Mouse (Mus musculus): ENCODE data around the gene A930004D18Rik. TPM values are rescaled to one million over a fixed set of nuclear protein-coding genes. Genes with fewer than 3 reads are reported as not detected.

The A930004D18Rik gene
- 1 to 10 TPM; 3.5 to 5.0 TPM for total RNA-seq (2021)
- long read RNA-seq, partial matches to known transcripts = 0 of 6 reads
- long read RNA-seq, other reads (novel, unspliced or antisense) = 5 of 6 reads

DNA sequence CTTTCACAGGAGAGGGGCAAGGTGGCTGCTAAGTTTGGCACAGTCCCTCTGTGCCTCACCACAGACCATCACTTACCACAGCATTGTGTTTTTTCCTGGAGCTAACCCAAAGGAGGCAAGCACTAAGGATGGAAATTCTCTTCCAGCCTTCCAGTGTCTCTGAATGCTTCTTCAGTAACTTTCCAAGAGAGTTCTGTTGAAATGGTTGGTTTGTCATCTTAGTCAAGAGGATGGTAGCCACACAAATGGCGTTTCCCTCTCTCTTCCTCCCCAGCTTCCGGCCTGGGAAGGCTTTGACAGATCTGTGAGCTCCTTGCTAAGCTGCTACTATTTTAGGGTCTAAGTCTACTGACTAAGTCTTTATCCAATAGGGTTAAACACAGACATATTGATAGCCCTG, at the start of gene A930004D18Rik:
TSS of gene A930004D18Rik (minus strand) at position 247 of the 400 bp plus-strand sequence.
- no peak for DNase-seq (ENCODE audit: low spot score in 2 of 2)

DNA sequence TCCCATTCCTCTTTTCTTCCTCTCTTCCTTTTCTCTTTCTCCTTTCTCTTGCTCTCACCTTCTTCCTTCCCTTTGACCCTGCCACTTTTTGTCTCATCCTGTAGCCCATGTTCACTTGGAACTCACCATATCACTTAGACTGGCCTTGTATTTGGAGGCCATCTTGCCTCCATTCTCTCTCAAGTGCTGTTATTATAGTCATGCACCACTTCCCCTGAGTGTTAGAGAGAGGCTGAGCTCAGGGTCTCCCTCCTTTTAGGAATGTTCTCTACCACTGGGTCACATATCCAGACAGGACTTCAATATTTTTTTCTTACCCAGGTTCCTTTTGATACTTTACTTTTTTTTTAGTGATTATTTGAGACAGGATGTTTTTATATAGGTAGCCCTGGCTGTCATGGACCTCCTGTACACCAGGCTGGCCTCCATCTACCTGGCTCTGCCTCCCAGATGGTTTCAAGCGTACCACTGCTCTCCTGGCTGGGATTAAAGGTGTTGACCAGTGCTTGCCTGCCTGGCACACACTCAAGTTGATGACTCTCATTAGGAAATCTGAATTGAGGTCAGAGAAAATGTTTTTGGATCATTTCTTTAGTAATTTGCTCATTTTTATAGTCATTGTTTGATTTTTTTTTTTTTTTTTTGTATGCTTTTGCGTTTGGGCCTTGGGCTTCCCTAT, 42.8 kb upstream of the A930004D18Rik start:
- no peak for DNase-seq (ENCODE audit: low spot score in 2 of 2)

- no peak for DNase-seq (ENCODE audit: low spot score in 2 of 2)
These were observed 34.4 kb upstream of the A930004D18Rik start for GRCm38 (mm10) chr2:18071947-18072346.

- no peak for DNase-seq (ENCODE audit: low spot score in 2 of 2)
These were observed 30.7 kb upstream of the A930004D18Rik start for GRCm38 (mm10) chr2:18068071-18068796.

GRCm38 (mm10) chr2:18066436-18066835, 28.9 kb upstream of the A930004D18Rik start:
- DNase-seq (ENCODE audit: low spot score in 2 of 2) = no peak

GRCm38 (mm10) chr2:18065708-18066030, 28.1 kb upstream of the A930004D18Rik start:
- DNase-seq (ENCODE audit: low spot score in 2 of 2) = no peak

- peak; percentile 47 to 69 for DNase-seq (ENCODE audit: low spot score in 2 of 2)
These were observed 27.6 kb upstream of the A930004D18Rik start for GRCm38 (mm10) chr2:18064941-18065707.

- DNase-seq (ENCODE audit: low spot score in 2 of 2) = peak; percentile 92 to 93
These were observed 26.9 kb upstream of the A930004D18Rik start for GRCm38 (mm10) chr2:18064356-18064858.

DNA sequence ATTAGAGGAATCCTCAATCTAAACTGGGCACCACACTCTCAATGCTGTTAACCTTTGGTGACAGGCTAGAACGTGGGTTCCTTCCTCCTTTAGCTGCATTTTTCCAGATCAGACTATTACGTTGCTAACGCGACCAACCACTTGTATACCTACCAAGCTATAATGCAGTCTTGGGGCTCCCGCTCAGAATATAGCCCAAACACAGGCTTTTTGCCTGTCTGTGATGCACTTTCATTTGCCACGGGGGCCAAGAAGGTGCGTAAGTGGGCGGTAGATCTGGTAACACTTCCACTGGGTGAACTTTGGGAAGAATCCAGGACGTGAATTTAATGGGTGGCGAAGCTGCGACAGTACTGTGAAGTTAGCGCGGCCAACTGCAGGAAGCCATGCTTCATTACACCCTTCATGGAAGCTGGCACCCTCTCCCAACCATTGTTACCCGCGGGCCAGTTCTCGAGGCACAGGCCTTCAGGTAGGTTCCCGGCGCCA, 26.3 kb upstream of the A930004D18Rik start:
- peak in 1 of 2 experiments; percentile 76 for DNase-seq (ENCODE audit: low spot score in 2 of 2)

GRCm38 (mm10) chr2:18060396-18060795, 22.9 kb upstream of the A930004D18Rik start:
- no peak for DNase-seq (ENCODE audit: low spot score in 2 of 2)

- no peak for DNase-seq (ENCODE audit: low spot score in 2 of 2)
These were observed 22.4 kb upstream of the A930004D18Rik start for GRCm38 (mm10) chr2:18059891-18060290.

- DNase-seq (ENCODE audit: low spot score in 2 of 2) = no peak
These were observed 21.5 kb upstream of the A930004D18Rik start for GRCm38 (mm10) chr2:18059063-18059462.

DNA sequence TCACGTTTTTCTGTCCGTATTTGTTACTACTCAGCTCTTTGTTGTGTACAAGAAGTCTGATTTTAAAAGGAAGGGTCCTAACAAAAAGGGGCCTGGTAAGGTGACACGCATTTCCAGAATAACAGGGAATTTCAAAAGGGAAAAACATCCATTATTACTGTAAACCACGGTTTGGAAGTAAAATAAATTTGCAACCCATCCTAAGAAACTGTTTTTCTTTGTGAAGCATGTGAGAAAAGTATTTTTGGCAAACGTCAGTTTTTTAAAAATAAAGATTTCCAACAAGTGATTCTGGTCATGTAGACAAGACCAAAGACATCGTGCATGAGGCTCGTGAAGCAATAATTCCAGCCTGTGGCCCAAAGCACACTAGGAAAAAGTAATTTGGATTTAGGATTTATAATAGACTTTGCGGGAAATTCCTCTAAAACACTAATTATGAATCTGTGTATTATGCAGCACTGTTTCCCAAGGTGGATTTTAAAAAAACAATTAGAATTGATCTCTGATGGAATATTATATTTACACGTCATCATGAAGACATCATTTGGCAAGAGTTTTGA, 20.7 kb upstream of the A930004D18Rik start:
- DNase-seq (ENCODE audit: low spot score in 2 of 2) = no peak

DNA sequence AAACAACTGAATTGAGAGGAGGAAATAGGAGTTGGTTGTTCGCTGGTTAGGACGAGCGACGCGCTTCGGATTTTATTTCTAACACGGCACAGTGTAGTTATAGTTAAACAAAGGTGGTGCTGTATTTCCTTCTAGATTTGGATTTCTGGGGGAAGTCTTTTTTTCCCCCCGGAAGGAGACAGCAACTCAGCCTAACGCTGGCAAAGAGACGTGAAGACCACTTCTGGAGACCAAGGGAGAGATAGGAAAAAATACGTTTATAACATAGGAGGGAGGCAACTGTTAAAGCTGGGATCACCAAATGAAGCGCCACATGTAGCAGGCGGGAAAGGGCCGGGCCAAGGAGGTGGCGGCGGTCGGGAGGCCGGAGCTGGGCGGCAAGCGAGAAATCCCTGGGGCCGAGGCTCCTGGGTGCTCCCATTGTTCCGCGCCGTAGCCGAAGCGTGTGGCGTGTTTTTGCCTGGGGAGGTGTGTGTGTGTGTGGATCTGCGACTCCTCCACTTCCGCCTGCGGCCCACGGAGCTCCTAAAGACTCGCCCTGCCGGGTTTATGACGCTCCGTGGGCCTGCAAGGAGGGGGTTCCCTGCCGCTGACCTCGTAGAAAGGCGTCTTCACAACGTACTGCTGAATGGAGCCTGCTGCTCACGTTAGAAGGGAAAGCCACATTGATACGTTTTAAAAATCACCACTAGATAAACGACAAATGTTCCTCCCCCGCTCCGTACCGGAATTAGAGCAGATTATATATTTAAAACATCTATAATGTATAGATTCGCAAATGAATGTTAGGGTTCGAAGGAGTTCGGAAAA, 20.0 kb upstream of the A930004D18Rik start:
- peak in 1 of 2 experiments; percentile 69 for DNase-seq (ENCODE audit: low spot score in 2 of 2)

GRCm38 (mm10) chr2:18056786-18057255, 19.3 kb upstream of the A930004D18Rik start:
- peak; percentile 84 to 88 for DNase-seq (ENCODE audit: low spot score in 2 of 2)

- peak; percentile 82 to 93 for DNase-seq (ENCODE audit: low spot score in 2 of 2)
These were observed 18.6 kb upstream of the A930004D18Rik start for GRCm38 (mm10) chr2:18055929-18056785.

DNA sequence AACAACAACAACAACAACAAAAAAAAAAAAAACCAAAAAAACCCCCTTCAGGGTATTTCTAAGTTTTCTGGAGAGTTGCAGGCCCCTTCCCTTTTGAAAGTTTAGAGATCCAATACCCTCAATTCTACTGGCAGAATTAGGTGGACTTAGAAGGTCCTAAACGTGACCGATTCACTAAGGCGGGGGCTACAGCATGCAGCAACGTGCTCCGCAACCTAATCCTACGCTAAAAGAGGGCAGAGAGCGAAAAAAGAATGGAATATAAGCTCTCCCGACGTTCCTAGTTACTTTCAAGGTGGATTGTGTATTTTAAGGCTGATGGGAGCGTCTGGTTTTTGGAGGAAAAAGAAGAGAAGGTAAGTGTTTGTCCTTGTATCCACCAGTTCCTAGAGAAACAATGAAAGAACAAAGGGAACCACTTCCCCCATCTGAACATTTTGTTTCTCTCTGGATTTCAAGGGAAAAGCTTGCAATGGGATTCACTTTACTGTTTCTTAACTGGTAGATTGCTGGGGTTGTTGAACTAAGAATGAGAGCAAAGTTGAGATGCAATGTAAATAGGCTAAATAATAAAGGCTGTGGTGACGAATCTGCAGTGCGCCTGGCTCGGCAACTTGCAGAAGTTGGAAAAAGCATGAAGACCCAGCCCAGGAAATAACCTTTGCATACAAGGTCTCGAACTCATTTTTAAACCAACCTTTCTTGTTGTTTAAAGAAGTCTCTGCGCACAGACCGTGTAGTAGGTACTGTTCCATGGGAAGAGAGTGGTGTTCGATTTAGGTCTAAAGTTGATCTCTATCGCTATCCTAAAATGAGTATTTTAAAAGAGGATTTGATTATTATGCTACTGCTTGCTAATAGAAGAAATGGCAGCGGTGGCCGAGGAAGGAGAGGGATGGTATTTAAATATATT, 17.7 kb upstream of the A930004D18Rik start, which contains the start of gene Mllt10:
TSS of gene Mllt10 (plus strand) at position 222 of the 913 bp plus-strand sequence.
- DNase-seq (ENCODE audit: low spot score in 2 of 2) = no peak
